Mouse (Mus musculus) CH12.LX (cell line): ENCODE results near the gene Zfp36.

Experiments
- CHD1 ChIP-seq: IDR thresholded peaks from 2 replicates; pipeline ENCODE4 v1.6.1; 2012; ENCODE audit warnings: low read depth, low read length, improper control_type of control experiment, inconsistent platforms
- CHD2 ChIP-seq: IDR thresholded peaks from 2 replicates; pipeline ENCODE4 v1.6.1; 2011; ENCODE audit warnings: low read length, improper control_type of control experiment
- CTCF ChIP-seq, 2 experiments: IDR thresholded peaks in 1 of 2; conservative IDR thresholded peaks in 1 of 2; 2 replicates each; pipeline ENCODE4 v1.5.1; 2011 to 2012; ENCODE audit warnings: low read depth in 2 of 2, low read length in 2 of 2, improper control_type of control experiment in 1 of 2, inconsistent platforms in 1 of 2, mild to moderate bottlenecking in 1 of 2, moderate library complexity in 1 of 2
- EP300 ChIP-seq: IDR thresholded peaks from 2 replicates; pipeline ENCODE4 v1.6.1; 2011; ENCODE audit warnings: low read length, improper control_type of control experiment
- GABPA ChIP-seq: IDR thresholded peaks from 2 replicates; pipeline ENCODE4 v1.6.1; 2012; ENCODE audit warnings: low read depth, low read length, improper control_type of control experiment, inconsistent platforms; ENCODE audit not compliant: insufficient replicate concordance
- MAX ChIP-seq: IDR thresholded peaks from 2 replicates; pipeline ENCODE4 v1.6.1; 2011; ENCODE audit warnings: low read length, improper control_type of control experiment
- NELFE ChIP-seq: IDR thresholded peaks from 2 replicates; pipeline ENCODE4 v1.6.1; 2011; ENCODE audit warnings: low read depth, low read length, improper control_type of control experiment
- NRF1 ChIP-seq: IDR thresholded peaks from 2 replicates; pipeline ENCODE4 v1.6.1; 2014; ENCODE audit warnings: low read depth, mild to moderate bottlenecking, inconsistent platforms, low read length, improper control_type of control experiment, moderate library complexity
- POLR2A ChIP-seq: IDR thresholded peaks from 2 replicates; pipeline ENCODE4 v1.6.1; 2011; ENCODE audit warnings: low read depth, mild to moderate bottlenecking, improper control_type of control experiment, low read length
- POLR2AphosphoS2 ChIP-seq: IDR thresholded peaks from 2 replicates; pipeline ENCODE4 v1.6.1; 2011; ENCODE audit warnings: low read depth, low read length, improper control_type of control experiment
- RCOR1 ChIP-seq: conservative IDR thresholded peaks from 2 replicates; pipeline ENCODE4 v1.6.1; 2012; ENCODE audit warnings: low read depth, mild to moderate bottlenecking, inconsistent platforms, low read length, improper control_type of control experiment
- SIN3A ChIP-seq: IDR thresholded peaks from 2 replicates; pipeline ENCODE4 v1.6.1; 2012; ENCODE audit warnings: low read length, improper control_type of control experiment, inconsistent platforms
- ZC3H11A ChIP-seq: IDR thresholded peaks from 2 replicates; pipeline ENCODE4 v1.6.1; 2012; ENCODE audit warnings: low read depth, mild to moderate bottlenecking, inconsistent platforms, low read length, improper control_type of control experiment
- ZMIZ1 ChIP-seq: IDR thresholded peaks from 2 replicates; pipeline ENCODE4 v1.6.1; 2012; ENCODE audit warnings: low read depth, mild to moderate bottlenecking, inconsistent platforms, low read length, improper control_type of control experiment

DNA sequence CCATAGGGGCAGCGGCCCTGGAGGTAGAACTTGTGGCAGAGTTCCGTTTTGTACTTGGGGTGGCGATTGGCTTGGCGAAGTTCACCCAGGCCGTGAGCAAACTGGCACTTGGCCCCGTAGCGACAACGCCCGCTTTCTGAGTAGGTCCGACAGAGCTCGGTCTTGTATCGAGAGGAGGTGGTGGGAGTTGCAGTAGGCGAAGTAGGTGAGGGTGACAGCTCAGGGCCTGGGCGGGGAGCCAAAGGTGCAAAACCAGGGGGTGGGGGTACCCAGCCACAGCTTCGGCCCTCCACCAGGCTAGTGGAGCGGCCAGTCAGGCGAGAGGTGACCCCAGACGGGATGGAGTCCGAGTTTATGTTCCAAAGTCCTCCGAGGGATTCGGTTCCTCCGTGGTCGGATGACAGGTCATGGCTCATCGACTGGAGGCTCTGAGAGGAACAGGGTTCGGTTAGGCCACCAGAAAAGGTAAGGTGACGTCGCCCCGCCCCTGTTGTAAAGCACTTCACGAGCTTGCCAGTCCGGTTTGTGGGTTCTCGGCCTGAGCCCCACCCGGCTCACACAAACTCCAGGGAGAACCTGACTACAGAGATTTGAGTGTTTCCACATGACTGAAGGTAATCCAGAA lies 1.9 kb downstream of the Zfp36 start:
- no peak for TF ChIP-seq MAX
- no peak for TF ChIP-seq POLR2A
- no peak for TF ChIP-seq EP300
- TF ChIP-seq NRF1: no peak
- TF ChIP-seq CTCF (conservative IDR thresholded peaks at IDR 0.05 in 1 of 2, IDR thresholded peaks at IDR 0.05 in 1 of 2; ENCODE audit: low read depth in 2 of 2, low read length in 2 of 2): no peak
- TF ChIP-seq ZC3H11A: no peak
- TF ChIP-seq ZMIZ1: no peak
- no peak for TF ChIP-seq SIN3A
- TF ChIP-seq GABPA: no peak
- no peak for TF ChIP-seq POLR2AphosphoS2
- no peak for TF ChIP-seq CHD1
- no peak for TF ChIP-seq CHD2
- no peak for TF ChIP-seq NELFE
- TF ChIP-seq RCOR1: no peak
